Mouse (Mus musculus) lung, adult 18-20 months (tissue): ENCODE measurements around the gene Pamr1.

Source experiments
- DNase-seq, 2 experiments: peaks; one replicate each; pipeline ENCODE4 v3.0.0; 2022; ENCODE audit warnings: mixed read lengths in 2 of 2

The Pamr1 gene

GRCm38 (mm10) chr2:102662911-102663310, 113.1 kb downstream of the Pamr1 start:
- DNase-seq = no peak

DNA sequence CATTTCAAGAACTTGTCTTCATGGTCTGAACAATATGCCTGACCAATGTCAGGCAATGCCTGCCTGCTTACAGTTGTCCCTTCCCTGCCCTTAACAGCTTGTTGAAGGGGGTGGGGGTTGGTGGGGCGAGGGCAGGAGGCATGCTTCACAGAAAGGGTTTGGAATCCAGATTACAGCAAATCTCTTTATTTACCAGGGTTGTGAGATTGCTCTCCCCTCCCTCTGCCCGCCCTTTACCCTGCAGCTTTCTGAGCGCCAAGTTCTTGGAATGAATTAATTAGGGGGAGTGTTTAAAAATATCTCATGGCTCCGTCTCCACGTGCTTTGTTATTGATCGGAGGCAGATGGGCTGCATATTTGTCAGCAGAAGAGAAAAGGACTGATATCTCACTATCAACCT, 113.5 kb downstream of the Pamr1 start:
- peak in 1 of 2 experiments; percentile 8 for DNase-seq

GRCm38 (mm10) chr2:102663865-102664264, 114.1 kb downstream of the Pamr1 start:
- peak in 1 of 2 experiments; percentile 9 for DNase-seq

DNA sequence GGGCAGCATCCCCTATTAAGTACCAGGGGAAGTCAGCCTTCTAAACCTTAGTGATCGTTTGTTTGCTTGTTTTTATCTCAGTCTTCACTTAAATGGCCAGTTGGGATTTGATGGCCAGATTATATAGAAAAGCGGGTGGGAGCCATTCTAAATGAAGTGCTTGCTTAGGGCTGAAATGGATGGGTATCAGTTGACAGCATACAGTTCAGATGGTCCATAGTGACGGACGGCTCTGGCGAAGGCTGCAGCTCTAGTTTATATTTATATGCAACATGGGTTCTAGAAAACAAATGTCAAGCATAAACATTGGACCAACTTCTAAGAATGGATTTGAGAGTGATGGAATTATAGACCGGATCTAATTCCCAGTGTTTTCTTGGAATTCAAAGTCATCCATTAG, 118.2 kb downstream of the Pamr1 start:
- no peak for DNase-seq

DNA sequence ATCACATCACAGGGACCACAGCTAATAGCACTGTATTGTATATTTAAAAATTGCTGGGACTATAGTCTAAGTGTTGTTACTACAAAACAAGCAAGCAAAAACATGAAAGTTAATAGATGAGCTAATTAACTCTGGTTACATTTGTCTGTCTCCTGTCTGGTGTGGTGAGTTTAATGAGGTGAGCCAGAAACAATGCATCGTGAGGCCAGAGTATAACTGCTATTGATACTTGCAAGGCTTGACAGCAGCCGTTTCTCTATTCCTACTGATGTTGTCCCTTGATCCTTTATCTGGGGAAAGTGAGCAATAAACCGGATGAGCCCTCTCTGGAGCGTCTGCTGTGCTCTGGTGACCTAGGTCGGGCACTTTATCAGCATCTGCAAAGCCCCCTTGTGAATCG, 119.8 kb downstream of the Pamr1 start:
- DNase-seq = no peak

- DNase-seq = no peak
These were observed 124.8 kb downstream of the Pamr1 start for GRCm38 (mm10) chr2:102674582-102674981.

- peak; percentile 61 to 71 for DNase-seq
These were observed 125.5 kb downstream of the Pamr1 start for GRCm38 (mm10) chr2:102675275-102675674.

- no peak for DNase-seq
These were observed 127.0 kb downstream of the Pamr1 start for GRCm38 (mm10) chr2:102676716-102677312.

- DNase-seq = no peak
These were observed 127.6 kb downstream of the Pamr1 start for GRCm38 (mm10) chr2:102677400-102677799.

DNA sequence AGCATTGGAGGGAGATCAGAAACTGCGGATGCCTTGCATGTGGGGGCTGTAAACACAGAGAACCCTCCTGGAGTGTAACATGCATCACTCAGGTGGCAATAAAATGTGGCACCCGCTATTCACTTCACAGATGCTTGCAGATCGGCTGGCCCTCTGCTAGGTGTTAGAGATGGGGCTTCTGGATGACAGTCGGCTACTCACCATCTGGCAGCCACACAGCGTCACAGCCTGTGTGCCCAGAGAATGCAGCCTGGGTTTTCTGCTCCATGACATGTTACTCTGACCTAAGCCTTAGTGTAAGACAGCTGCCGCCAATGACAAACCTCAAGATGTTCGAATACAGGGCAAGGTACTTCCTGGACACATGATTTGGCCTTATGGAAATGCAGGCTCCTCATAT, 131.5 kb downstream of the Pamr1 start:
- no peak for DNase-seq

GRCm38 (mm10) chr2:102682168-102682567, 132.4 kb downstream of the Pamr1 start:
- DNase-seq = peak; percentile 30 to 35

DNA sequence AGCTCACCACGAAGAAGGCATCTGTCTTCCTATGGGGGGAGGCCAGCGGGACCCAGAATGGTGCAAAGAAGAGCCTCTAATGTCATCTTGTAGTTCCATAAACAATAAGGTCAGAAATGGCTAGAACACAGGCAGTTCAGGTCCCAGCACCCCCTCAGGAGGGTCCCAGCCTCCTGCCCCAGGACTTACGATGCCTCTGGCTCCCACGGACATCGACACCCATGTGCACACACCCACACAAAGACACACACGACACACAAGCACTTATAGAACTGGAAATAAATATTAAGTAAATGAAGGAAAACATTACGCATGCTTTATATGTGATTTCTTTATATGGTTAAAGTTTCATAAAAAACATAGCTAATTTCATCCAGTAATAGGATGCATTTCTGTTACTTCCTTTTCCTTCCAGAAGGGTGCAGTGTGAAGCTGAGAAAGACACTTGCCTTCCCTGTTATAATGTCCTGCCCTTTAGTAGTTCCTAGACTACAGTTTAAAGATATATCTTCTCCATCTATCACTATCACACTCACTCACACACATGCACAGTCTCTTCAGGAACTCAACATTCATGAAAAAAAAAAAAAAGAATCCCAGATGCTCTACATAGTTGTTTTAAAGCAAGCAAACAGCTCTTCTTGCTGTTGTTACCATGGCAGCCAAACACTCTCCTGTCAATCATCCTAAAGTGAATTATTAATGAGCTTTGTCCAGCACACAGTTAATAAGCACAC, 135.7 kb downstream of the Pamr1 start:
- DNase-seq = peak in 1 of 2 experiments; percentile 1

GRCm38 (mm10) chr2:102686108-102686450, 136.3 kb downstream of the Pamr1 start:
- DNase-seq = no peak
